Mouse (Mus musculus) A20 (cell line): ENCODE data around the gene Hoxa5.

Experiments used
- DNase-seq: peaks from one replicate; pipeline ENCODE4 v3.0.0-alpha.2; 2011; ENCODE audit warnings: low read depth, low spot score

Gene Hoxa5

GRCm38 (mm10) chr6:52164626-52165440 is 39.6 kb downstream of the Hoxa5 start, which contains the start of gene Hoxa2:
Gene Hoxa2, minus strand, starts transcription at chr6:52164831.
- no peak for DNase-seq

GRCm38 (mm10) chr6:52164051-52164625 is 40.2 kb downstream of the Hoxa5 start:
- no peak for DNase-seq

GRCm38 (mm10) chr6:52163366-52164031 is 40.9 kb downstream of the Hoxa5 start:
- DNase-seq: no peak

GRCm38 (mm10) chr6:52162611-52163365 is 41.6 kb downstream of the Hoxa5 start:
- DNase-seq: no peak

GRCm38 (mm10) chr6:52162093-52162380 is 42.4 kb downstream of the Hoxa5 start:
- DNase-seq: no peak

- DNase-seq: no peak
These were observed 42.9 kb downstream of the Hoxa5 start for GRCm38 (mm10) chr6:52161336-52162092.

- no peak for DNase-seq
These were observed 43.7 kb downstream of the Hoxa5 start for GRCm38 (mm10) chr6:52160511-52161335.

- DNase-seq: peak; percentile 87
These were observed 44.4 kb downstream of the Hoxa5 start for GRCm38 (mm10) chr6:52159979-52160378.

- DNase-seq: peak; percentile 74
These were observed 45.1 kb downstream of the Hoxa5 start for GRCm38 (mm10) chr6:52159164-52159761.

- peak; percentile 95 for DNase-seq
These were observed 45.9 kb downstream of the Hoxa5 start, which contains the start of gene Hoxa1 for GRCm38 (mm10) chr6:52158276-52159051. Gene Hoxa1, minus strand, starts transcription at chr6:52158317.

- no peak for DNase-seq
These were observed 46.7 kb downstream of the Hoxa5 start for GRCm38 (mm10) chr6:52157466-52158275.

GRCm38 (mm10) chr6:52156551-52157200 is 47.7 kb downstream of the Hoxa5 start:
- no peak for DNase-seq

- no peak for DNase-seq
These were observed 48.9 kb downstream of the Hoxa5 start for GRCm38 (mm10) chr6:52155471-52155870.

GRCm38 (mm10) chr6:52154044-52154443 is 50.3 kb downstream of the Hoxa5 start:
- no peak for DNase-seq

- no peak for DNase-seq
These were observed 51.1 kb downstream of the Hoxa5 start for GRCm38 (mm10) chr6:52153270-52153669.

- no peak for DNase-seq
These were observed 51.9 kb downstream of the Hoxa5 start for GRCm38 (mm10) chr6:52152226-52153193.
